In genomic region chr11:76385746-76386145, GRCm38 (mm10) we compare ENCODE assay signal across 15 mouse cellular contexts. TPM values are rescaled to one million over a fixed set of nuclear protein-coding genes. Genes with fewer than 3 reads are reported as not detected.
A peak's percentile ranks its signal among the peaks of the same experiment; 100 is the strongest.
DNase-seq lines count a peak whose midpoint lies in the region; ATAC-seq lines count a peak whose summit lies in the region.
"Had no signal": no experiment of that assay in that cellular context is flagged by ENCODE, and none has a peak within 500 bp of the region (broad histone marks: within the 10 kb centered on the region; RNA-seq: fewer than 3 reads in every experiment).

No protein-coding gene starts in this region.

- peak overlapping the region; percentile 79 for H3K27ac ChIP-seq in midbrain, embryonic 10.5 days (replicated peaks)
- H3K27ac ChIP-seq in midbrain, embryonic 14.5 days (replicated peaks; ENCODE audit: low read depth, low read length): no peak overlapping the region
- peak overlapping the region; percentile 75; the same call in 1 of the 2 replicates for H3K27ac ChIP-seq in embryonic facial prominence, embryonic 13.5 days
- H3K27ac ChIP-seq in neural tube, embryonic 13.5 days (replicated peaks): peak overlapping the region; percentile 52
- H3K27ac ChIP-seq: liver, embryonic 15.5 days had no signal

- H3K4me3 ChIP-seq in midbrain, embryonic 10.5 days: no peak overlapping the region
- no peak overlapping the region for H3K4me3 ChIP-seq in midbrain, embryonic 14.5 days (replicated peaks; ENCODE audit: low read depth, low read length)
- no peak overlapping the region for H3K4me3 ChIP-seq in embryonic facial prominence, embryonic 13.5 days
- no peak overlapping the region for H3K4me3 ChIP-seq in neural tube, embryonic 13.5 days
- H3K4me3 ChIP-seq: liver, embryonic 15.5 days had no signal

- H3K27me3 ChIP-seq in midbrain, embryonic 10.5 days (ENCODE audit: low read depth, poor library complexity, severe bottlenecking): no peaks in the 10 kb centered on the region
- H3K27me3 ChIP-seq in midbrain, embryonic 14.5 days (ENCODE audit: control insufficient read depth, insufficient read depth, low read length): no peaks in the 10 kb centered on the region
- H3K27me3 ChIP-seq in embryonic facial prominence, embryonic 13.5 days: no peaks in the 10 kb centered on the region
- H3K27me3 ChIP-seq in neural tube, embryonic 13.5 days: no peaks in the 10 kb centered on the region
- H3K27me3 ChIP-seq: liver, embryonic 15.5 days had no signal

- peaks cover 21% of the 10 kb centered on the region for H3K36me3 ChIP-seq in midbrain, embryonic 10.5 days
- H3K36me3 ChIP-seq in midbrain, embryonic 14.5 days (ENCODE audit: control insufficient read depth, insufficient read depth, low read length): no peaks in the 10 kb centered on the region
- H3K36me3 ChIP-seq in embryonic facial prominence, embryonic 13.5 days: peaks cover 3% of the 10 kb centered on the region
- H3K36me3 ChIP-seq in neural tube, embryonic 13.5 days: no peaks in the 10 kb centered on the region
- H3K36me3 ChIP-seq: liver, embryonic 15.5 days had no signal

- peaks cover 1% of the 10 kb centered on the region; the same call in 1 of the 2 replicates for H3K9me3 ChIP-seq in midbrain, embryonic 10.5 days (replicated peaks)
- no peaks in the 10 kb centered on the region for H3K9me3 ChIP-seq in midbrain, embryonic 14.5 days (ENCODE audit: control insufficient read depth, low read length)
- H3K9me3 ChIP-seq in embryonic facial prominence, embryonic 13.5 days: no peaks in the 10 kb centered on the region
- no peaks in the 10 kb centered on the region for H3K9me3 ChIP-seq in neural tube, embryonic 13.5 days
- H3K9me3 ChIP-seq: liver, embryonic 15.5 days had no signal

- no peak for ATAC-seq in midbrain, embryonic 14.5 days (ENCODE audit: low FRiP score, low TSS enrichment)
- ATAC-seq in embryonic facial prominence, embryonic 13.5 days (ENCODE audit: insufficient number of reproducible peaks, insufficient read depth, low FRiP score, low TSS enrichment, low read depth): no peak
- 0 out of 2 replicates have a peak, but pooled peaks have one; percentile 17 for ATAC-seq in neural tube, embryonic 13.5 days (ENCODE audit: low read depth)
- ATAC-seq: intestine, postnatal 0 days had no signal

- 44% methylated on average over 3 of the region's 3 CpGs for WGBS in midbrain, embryonic 10.5 days
- 35% methylated on average over 3 of the region's 3 CpGs for WGBS in midbrain, embryonic 14.5 days
- WGBS in embryonic facial prominence, embryonic 13.5 days: 48% methylated on average over 3 of the region's 3 CpGs
- WGBS in neural tube, embryonic 13.5 days: 23% methylated on average over 3 of the region's 3 CpGs

- H3K4me2 ChIP-seq in midbrain, embryonic 14.5 days (ENCODE audit: low read length): no peak overlapping the region
- H3K4me2 ChIP-seq in embryonic facial prominence, embryonic 13.5 days: no peak overlapping the region
- H3K4me2 ChIP-seq in neural tube, embryonic 13.5 days: no peak overlapping the region
- H3K4me2 ChIP-seq: liver, embryonic 15.5 days had no signal

- H3K9ac ChIP-seq in midbrain, embryonic 14.5 days (replicated peaks; ENCODE audit: low read length): no peak overlapping the region
- H3K9ac ChIP-seq in embryonic facial prominence, embryonic 13.5 days: no peak overlapping the region
- no peak overlapping the region for H3K9ac ChIP-seq in neural tube, embryonic 13.5 days
- H3K9ac ChIP-seq: liver, embryonic 15.5 days had no signal

- peak; percentile 15 for DNase-seq in embryo, embryonic 10 days (ENCODE audit: low spot score)
- DNase-seq in embryo, embryonic 11 days: no peak
- DNase-seq in midbrain, embryonic 10.5 days (ENCODE audit: low spot score): no peak
- no peak for DNase-seq in midbrain, embryonic 14.5 days
- DNase-seq in adrenal gland, adult 2 months: no peak
- no peak for DNase-seq in left cerebral cortex, adult 18-20 months (ENCODE audit: low spot score in 2 of 2)
- DNase-seq: adrenal gland, postnatal 14 days; cerebellum, postnatal 14 days; kidney, postnatal 14 days; left cerebral cortex, postnatal 4 days; lung, postnatal 14 days had no signal

- peaks cover 78% of the 10 kb centered on the region for H3K4me1 ChIP-seq in midbrain, embryonic 10.5 days
- H3K4me1 ChIP-seq in midbrain, embryonic 14.5 days (ENCODE audit: control insufficient read depth, insufficient read depth, low read length): peaks cover 6% of the 10 kb centered on the region
- peaks cover 74% of the 10 kb centered on the region for H3K4me1 ChIP-seq in embryonic facial prominence, embryonic 13.5 days
- peaks cover 57% of the 10 kb centered on the region for H3K4me1 ChIP-seq in neural tube, embryonic 13.5 days (replicated peaks)
- H3K4me1 ChIP-seq: liver, embryonic 15.5 days had no signal

RNA-seq across cellular contexts. Expression of gene Nxn, which starts 13.2 kb away (rescaled TPM):
- 59.3 and 59.5 TPM in 2 replicates for polyA plus RNA-seq in midbrain, embryonic 10.5 days (2016; fragmentation: Nextera tagmentation; extraction: Ambion mirVana)
- polyA plus RNA-seq in midbrain, embryonic 14.5 days (2014; fragmentation: Nextera tagmentation; extraction: Ambion mirVana): 21.9 and 28.2 TPM in 2 replicates
- polyA plus RNA-seq in embryonic facial prominence, embryonic 13.5 days (2015; fragmentation: Nextera tagmentation; extraction: Ambion mirVana): 76.8 and 77.6 TPM in 2 replicates
- 36.4 and 38.7 TPM in 2 replicates for polyA plus RNA-seq in neural tube, embryonic 13.5 days (2015; fragmentation: Nextera tagmentation; extraction: Ambion mirVana)
- total RNA-seq in adrenal gland, adult 2 months (2021): 10 to 100 TPM; 28.9 to 31.6 TPM
- polyA plus RNA-seq in adrenal gland, adult 2 months (2012; rRNA removed): 21.5 and 25.2 TPM in 2 replicates
- 10 to 100 TPM in 1 of 2 experiments, 1 to 10 TPM in 1; 8.7 to 11.9 TPM for total RNA-seq in left cerebral cortex, adult 18-20 months (2021)

RNA-seq across cellular contexts. Expression of gene Timm22, which starts 21.0 kb away (rescaled TPM):
- polyA plus RNA-seq in midbrain, embryonic 10.5 days (2016; fragmentation: Nextera tagmentation; extraction: Ambion mirVana): 127 and 128 TPM in 2 replicates
- polyA plus RNA-seq in midbrain, embryonic 14.5 days (2014; fragmentation: Nextera tagmentation; extraction: Ambion mirVana): 111 and 120 TPM in 2 replicates
- polyA plus RNA-seq in embryonic facial prominence, embryonic 13.5 days (2015; fragmentation: Nextera tagmentation; extraction: Ambion mirVana): 111 and 130 TPM in 2 replicates
- 103 and 124 TPM in 2 replicates for polyA plus RNA-seq in neural tube, embryonic 13.5 days (2015; fragmentation: Nextera tagmentation; extraction: Ambion mirVana)
- total RNA-seq in adrenal gland, adult 2 months (2021): 10 to 100 TPM; 37.9 to 53.7 TPM
- 13.8 and 21.4 TPM in 2 replicates for polyA plus RNA-seq in adrenal gland, adult 2 months (2012; rRNA removed)
- 10 to 100 TPM; 38.0 to 38.2 TPM for total RNA-seq in left cerebral cortex, adult 18-20 months (2021)
